Mouse (Mus musculus): Measurements from ENCODE around the gene Tacc2.

DNA sequence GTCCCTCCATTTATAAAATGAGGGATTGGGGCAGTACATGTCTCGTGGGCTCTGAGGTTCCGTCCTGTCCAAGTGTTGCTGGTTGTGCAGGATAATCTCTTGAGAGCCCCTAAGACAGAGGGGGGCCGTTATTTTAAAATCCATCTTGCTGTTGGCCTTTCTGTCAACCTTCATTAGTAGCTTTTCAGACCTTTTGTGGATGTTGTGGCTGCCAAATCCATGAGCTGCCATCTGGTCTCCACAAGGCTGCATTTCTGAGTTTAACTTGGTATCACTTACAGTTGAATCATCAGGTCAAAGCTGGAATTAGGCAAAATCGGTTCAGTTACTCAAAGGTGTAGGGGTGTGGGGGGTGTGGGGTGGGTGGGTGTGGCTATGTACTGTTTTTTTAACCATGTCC, 23.9 kb upstream of the Tacc2 start:
- TF ChIP-seq CTCF (IDR thresholded peaks at IDR 0.05; ENCODE audit: extremely low read depth, insufficient read length, insufficient replicate concordance, low read depth, low read length) (no peak), POLR2A (IDR thresholded peaks at IDR 0.05; ENCODE audit: low read depth, low read length) (no peak)

Data from small intestine, adult 2 months (tissue).